Mouse (Mus musculus) adrenal gland, adult 18-20 months (tissue): ENCODE measurements at regions not wholly inside any gene's neighbourhood (a gene's known extent, or its start where the extent isn't known, plus 50 kb on each side); places are given as distances from the start of the nearest gene placed in this dataset.

Experiments used
- DNase-seq, 2 experiments: peaks; one replicate each; pipeline ENCODE4 v3.0.0; 2021 to 2022; ENCODE audit warnings: low spot score in 2 of 2

DNA sequence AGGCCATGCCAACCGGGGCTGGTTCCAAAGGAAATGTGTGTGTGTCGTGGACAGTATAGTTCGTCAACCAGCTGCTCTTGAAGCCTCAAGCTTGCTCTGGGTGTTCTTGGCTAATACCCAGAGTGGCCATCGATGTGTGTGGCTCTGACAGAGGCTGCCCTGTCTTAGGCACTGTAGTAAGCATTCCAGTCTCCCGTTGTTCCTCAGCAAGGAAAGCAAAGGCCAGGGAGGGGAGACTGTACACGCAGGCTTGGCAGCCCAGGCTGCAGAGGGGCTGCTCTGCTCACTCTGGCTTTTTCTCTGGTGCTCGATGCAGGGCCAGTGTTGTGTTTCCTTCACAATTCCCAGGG, 106.1 kb upstream of the Unc5b start:
- DNase-seq = no peak

DNA sequence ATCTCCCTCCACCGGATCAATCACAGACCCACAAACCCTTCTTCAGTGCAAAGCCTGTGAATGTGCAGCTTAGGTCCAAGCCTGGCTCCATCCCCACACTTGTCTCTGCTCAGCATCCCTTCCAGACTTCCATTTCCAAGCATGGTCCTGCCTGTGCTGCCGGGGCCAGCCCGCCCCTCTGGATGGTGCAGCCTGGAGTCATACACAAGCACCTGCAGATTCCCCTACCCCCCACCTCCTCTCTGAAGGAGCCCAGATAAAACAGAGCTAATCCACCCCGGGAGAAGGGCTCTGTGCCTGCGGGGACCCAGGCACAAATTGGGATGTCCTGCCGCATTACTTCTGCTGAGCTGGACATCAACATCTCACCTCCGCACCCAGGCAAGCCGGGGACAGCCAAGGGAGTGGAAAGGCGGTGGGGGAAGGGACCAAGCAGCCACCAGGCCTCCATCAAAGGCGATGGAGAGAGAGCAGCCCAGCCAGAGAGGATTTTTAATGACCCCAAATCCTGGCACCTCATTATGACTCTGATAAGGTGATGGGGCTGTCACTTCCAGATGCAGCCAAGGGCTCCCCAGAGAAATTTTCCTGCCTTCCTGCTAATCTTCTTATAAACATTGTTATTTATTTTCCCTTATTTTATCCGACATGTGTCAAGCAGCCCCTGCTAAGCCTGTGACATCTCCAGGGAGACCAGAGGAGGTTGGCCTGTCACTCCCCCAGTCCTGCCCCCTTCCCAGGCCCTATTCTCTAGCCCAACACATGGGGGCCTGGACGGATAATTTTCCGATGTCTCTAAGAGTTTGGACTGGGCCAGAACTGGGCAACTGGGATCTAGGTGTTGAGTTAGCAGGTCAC, 105.5 kb upstream of the Unc5b start:
- DNase-seq = no peak

DNA sequence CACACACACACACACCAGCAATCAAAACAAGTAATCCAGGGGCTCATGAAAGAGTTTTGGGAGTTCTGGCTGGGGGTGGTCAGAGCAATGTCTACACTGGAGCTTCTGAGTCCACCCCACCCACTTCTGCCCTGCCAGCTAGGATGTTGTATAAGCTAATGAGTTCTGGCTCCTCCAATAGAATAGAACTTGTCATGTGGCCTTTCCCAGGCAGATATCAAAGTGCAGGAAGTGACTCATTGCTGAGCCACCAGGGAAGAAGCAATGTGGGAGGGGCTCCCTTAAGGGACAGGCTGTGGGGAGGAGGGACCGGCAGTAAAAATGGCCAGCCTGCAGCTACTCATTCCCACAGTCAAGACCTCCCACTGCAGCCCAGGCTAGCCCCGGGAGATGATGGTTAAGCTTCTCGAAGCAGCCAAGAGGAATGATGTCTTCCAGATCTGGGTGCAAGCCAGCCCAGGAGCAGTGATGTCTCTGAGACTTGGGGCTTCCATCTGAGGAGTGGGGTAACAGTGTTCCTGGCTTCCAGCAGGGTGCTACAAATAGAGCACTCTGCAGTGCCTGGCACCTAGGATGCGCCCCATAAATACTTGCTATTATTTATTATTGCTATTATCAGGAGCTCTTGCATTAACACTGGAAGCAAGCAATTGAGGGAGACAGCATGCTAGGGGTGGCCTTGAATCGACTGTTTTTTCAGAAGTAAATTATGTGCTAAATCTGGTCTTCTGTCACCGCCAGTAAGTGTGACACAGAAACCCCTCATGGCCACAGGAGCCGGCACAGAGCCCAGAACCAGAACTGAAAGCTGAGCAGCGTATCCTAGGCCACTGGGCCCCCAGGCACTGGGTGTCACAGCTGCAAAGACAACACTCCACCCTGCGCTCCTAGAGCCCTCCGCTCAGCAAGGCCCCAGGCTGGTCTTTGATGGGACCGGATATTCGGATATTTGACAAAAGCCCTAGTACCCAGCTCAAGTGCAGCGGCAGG, 103.2 kb upstream of the Unc5b start:
- peak; percentile 46 to 57 for DNase-seq

DNA sequence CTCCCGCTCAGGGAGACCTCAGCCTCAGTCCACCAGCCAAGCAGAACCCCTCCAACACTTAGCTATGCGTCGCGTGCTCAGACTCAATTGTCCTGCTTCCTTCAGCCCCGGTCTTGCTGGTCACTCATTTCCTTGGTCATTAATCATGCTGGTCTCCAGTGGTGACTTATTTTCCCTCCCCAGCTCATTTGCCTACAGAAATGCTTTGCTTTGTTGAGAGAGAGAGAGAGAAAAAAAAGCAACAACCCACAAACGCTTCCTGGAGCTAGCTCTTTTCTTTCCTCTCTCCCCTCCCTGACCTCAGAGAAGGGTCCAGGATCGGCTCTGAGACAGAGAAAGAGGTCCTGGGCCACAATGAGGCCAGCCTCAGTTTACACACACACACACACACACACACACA, 102.5 kb upstream of the Unc5b start:
- DNase-seq = no peak

DNA sequence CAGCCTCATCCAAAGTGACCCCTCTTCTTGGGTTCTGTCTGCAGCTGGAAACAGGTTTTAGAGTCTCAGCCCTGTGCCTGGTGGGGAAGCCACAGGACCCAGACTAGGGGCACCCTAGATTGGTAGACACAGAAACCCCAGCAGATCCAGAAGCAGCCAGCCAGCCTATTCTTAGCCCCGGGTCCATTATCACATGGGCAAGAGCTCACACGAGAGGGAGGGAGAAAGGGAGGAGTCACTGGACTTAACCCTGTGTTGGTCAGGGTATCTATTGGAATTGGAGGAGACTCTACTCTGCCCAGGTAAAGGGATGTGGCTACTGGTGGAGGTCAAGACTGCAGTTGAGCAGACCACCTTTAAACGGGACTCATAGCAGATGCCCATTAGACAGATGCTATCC, 101.5 kb upstream of the Unc5b start:
- no peak for DNase-seq

DNA sequence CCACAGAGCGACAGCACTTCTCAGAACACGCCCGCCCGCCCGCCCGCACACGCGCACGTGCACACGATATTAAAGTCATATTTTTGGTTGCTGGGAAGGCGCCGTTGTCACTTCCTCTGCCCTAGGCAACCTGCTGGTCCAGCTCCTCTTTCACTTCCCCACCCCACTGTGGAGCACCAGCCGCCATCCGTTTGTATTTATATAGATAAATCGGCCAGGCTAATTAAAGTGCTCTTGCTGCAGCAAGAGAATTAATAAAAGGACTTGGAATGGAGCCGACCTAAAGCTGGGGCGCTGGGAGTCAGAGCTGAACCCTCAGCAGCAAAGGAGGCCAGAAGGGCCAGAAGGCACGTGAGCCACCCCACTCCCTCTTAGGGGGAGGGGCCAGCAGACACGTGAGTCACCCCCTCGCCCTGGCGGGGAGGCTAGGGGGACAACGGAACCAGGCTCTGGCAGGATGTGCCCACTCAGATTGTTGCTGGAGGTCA, 100.6 kb upstream of the Unc5b start:
- no peak for DNase-seq

DNA sequence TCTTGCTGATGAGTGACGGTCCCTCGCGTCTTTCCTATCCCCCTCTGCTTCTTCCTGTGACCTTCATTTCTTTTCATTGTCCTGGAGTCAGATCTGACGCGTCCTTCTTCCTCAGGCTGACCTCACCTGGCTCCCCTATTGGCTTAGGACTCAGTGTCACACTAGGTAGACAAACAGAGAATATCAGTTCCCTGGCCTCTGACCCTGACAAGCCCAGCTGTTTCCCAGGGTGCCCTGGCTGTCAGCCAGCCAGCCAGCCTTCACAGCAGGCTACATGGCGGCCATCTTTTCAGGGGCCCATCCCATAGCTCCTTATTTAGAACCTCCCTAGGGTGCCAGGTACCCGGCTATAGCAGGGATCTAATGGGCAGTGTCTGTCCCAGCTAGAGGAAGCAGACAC, 97.3 kb upstream of the Unc5b start:
- no peak for DNase-seq

DNA sequence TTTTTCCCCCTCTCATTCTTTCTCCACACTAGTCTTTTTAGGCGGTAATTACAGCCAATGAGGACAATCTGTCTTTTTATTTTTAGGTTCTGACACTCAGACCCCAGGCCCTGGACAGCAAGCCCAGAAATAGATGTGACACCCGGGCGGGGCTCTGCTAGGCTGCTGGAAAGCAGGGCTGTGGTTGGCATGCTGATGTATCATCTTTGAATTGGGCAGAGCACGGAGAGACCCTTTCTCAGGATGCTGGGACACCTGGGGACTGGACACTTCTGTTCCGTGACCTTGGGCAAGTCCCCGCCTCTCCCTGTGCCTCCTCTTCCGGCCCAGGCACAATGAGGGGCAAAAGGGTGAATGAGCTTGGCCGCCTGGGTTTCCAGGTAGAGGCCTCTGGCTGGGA, 96.8 kb upstream of the Unc5b start:
- DNase-seq = no peak

DNA sequence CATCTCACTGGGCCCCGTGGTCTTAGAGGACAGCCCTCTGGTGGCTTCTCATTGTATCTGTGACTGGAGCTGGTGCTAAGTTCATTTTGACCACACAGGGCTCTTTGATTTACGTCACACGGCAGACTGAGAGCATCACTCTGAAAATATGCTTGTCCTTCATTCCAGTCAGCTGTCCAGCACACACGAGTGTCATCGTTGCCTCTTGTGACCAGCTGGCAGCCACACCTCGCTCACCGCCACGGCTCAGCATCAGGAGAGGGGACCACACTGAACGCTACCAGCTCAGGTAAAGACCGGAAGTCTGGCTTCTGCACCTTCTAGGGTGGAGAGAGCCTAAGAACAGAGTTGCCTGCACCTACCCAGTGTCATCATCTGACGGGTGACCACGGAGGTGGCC, 95.3 kb upstream of the Unc5b start:
- DNase-seq = no peak

DNA sequence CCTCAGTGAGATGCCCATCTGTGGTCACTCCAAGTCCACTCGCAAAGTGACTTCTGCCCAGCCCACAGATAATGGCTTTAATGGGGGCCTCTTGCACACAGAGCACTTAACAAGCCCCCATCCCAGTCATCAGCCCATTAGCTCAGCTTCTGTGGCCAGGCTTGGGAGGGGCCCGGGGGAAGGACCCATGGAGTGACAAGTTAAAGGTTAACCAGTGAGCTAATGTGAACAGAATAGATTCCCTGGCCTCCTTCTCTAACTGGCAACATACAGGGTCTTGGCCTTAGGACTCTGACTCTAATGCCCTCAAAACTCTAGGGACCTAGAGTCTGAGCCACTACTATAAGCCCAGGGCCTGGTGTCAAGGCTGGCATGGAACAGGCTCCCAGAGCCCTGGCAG, 94.3 kb upstream of the Unc5b start:
- no peak for DNase-seq

DNA sequence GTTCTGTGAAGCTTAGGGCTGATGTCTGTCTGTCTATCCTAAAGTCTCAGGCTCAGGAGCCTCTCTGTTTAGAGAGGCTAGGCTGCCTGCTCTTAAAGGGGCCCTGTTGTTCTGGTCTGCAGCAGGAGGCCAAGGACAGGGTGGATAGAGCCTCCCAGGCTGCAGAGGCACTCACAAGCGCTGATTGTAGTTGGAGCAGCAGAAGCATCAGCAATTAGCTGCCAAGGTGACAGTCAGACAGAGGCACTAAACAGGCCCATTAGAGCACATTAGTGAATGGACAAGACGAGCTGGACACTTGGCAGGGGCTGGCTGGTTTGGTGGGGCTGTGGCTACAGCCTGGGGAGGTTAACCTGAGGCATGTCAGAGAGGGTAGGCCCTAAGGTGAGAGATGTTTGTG, 93.8 kb upstream of the Unc5b start:
- DNase-seq = no peak

DNA sequence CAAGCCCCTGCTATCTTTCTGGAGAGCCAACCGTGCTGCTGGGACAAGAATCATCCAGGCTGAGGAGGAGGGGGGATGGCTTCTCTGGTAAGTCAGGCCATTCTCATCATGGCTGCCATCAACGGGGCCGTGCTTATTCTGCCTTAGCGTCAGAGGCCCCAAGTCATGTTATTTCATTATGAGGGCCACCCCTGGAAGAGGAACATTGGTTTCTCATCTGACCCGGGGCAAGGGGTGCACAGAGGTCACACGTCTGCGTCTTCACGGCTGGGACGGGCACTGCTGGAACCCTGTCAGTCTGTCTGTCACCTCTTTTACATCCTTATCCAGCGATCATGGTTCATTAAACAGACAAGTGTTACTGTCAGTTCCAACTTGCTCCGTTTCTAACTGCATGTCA, 92.4 kb upstream of the Unc5b start:
- no peak for DNase-seq

DNA sequence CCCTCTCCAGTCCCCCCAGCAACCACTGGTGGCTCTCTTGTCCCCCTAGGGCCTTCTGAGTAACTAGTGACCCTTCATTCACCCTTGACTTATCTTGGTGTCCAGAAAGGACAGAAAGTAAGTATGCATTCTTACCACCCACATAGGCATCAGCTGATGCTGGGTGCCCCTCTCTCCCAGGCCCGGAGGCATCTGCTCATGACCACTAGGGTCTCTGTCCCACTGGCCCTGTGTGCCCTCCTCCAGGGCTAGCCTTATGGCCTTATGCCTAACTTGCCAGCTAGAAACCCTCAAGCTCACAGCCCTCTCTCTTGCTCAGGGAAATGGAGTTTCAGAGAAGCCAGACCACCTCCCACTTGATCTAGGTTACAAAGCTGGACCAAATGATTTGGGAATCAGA, 89.2 kb upstream of the Unc5b start:
- DNase-seq = no peak

DNA sequence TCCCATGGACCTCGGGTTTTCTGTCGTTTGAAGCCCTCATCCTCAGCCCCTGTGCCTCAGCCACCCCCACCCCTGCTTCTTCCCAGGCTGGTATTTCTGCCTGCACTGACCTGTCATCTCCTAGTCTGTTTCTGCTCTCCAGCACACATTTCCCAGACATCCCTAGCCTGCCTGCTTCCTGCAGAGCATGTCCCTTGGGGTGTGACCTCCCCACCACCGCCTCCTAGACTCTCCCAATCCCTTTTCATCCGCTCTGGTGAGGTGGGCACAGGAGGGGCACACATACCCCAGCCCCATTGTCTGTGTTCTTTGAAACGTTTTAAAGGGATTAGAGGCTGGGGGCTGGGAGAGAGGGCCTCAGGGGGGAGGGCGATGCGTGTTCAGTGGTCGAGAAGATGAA, 86.6 kb upstream of the Unc5b start:
- DNase-seq = no peak

DNA sequence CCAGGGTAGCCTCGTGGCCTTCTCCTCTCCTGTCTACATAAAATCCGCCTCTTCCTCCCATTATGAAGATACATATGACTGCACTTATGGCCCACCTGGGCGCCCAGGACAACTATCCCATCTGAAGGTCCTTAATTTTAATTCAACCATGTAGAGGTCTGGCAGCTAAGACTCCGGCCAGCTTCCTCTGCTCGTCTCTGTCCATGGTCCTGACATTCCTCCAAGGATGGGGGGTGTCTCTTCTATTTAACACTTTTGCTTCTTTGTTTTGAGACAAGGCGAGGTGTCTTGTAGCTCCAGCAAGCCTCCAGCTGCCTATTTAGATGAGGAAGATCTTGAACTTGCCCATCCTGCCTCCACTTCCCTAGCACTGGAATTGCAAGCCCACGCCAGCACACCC, 83.0 kb upstream of the Unc5b start:
- DNase-seq = no peak

DNA sequence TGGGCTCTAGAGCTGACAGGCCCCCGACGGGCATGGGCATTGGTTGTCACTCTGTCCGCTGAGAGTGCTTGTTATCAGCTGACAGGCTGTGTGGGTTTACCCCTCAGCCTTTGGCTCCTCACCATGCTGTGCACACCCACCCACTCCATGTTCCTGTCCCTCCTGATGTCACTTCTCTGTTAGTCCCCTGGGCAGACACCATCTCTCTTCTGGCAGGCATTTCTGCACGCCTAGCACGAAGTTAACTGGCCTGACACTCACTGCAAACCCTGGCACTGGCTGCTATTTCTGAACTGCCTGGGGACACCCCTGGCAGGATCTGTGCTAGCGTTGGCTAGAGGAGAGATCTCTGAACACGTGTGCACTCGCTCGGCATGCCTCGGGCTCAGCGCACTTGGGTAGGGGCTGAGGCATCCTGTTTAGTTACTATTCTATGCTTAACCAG, 82.1 kb upstream of the Unc5b start:
- no peak for DNase-seq

DNA sequence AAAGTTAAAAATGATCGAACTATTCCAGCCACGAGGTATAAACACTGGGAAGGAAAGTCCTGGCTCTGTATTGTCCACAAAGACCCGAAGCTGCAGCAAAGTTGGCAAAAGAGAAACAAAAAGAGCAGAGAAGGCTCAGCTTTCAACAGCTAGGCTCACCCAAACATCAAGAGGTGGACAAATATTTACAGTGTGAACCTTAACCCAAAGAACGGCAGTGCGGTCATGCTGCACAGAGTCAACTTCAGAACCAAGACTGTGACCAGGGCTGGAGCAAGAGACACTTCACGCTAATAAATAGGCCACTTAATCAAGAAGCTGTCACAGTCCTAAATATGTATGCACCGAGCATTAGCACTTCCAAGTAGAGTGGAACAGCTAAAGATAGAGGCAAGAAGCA, 73.0 kb upstream of the Unc5b start:
- no peak for DNase-seq

DNA sequence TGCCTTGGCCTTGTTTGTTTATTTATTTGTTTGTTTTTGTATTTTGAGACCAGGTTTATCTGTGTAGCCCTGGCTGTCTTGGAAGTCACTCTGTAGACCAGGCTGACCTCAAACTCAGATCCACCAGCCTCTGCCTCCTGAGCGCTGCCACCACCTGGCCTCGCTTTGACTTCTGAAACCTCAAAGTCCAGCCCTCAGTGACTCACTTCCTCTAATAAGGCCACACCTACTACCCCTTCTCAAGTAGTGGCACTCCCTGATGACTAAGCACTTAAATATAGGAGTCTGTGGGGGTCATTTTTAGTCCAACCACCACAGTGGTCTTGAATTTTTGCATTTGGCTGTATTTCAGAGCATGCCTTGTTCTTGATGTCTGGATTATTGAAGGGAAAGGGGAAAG, 69.6 kb upstream of the Unc5b start:
- no peak for DNase-seq

DNA sequence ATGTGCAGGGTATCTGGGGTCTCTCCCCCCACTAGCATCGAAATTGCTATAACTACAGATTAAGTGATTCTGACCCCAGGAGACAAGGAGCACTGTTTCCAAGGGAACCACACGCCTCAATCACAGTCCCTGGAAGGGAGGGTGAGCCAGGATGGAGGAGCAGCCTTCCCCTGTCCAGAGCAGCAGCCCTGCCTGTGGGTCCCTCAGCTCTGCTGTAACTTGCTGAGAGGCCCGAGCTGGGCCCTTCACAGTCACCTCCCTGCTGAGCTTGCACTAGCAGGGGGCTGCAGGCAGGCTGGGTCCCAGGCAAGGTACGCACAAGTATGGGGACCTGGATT, 62.4 kb upstream of the Unc5b start:
- DNase-seq = no peak

DNA sequence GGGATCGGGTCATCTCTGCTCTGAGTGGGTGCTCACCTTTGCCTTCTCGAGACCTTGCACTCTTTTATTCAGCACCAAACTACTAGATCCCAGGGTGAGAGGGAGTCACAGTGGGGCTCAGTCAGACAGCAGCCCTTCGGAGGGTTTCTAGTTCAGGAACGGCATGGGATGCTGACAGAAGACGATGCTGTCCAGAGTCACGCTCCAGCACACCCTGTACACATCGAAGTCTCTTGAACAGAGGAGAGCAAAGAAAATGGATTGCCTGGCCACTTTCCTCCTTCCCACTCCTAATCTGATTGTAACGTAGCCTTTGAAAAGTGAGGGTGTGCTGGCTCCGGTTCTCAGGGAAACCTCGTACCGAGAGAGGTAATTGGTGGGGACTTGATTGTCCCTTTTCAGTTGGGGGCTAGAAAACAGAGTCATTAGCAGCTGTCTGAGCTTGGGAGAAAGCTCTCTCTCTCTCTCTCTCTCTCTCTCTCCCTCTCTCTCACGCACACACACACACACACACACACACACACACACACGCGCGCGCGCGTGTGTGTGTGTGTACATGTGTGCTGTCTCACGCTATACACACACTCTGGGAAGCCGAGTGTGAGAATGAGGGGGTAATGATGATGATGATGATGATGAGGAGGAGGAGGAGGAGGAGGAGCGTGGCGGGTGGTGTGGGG, 61.9 kb upstream of the Unc5b start:
- DNase-seq = no peak

DNA sequence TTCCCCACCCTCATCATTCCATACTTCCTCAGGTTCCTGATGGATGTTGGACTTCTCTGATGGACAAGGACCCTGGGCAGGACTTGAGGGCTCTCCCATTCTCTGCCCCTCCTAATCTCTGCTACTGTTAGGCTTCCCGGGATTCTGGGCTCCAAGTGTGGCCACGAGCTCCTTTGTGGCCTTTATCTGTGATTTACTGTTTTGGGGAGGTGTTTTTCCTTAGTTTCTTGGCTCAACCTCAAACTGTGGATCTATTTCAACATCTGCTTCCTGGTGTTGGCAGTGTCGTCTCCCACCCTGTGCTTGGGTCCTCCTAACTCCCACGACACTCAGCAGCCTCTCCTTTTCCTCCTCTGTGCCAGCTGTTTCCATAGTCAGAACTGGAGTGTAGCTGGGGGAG, 61.3 kb upstream of the Unc5b start:
- no peak for DNase-seq
